Mouse (Mus musculus) left cerebral cortex, postnatal 36 days (tissue): ENCODE results near the gene Prr14l. TPM values are rescaled to one million over a fixed set of nuclear protein-coding genes. Genes with fewer than 3 reads are reported as not detected.
"Not testable (repeated sequence)": the region's sequence is repeated elsewhere in the genome, so short reads cannot be mapped to it uniquely, and the experiment has no call there.

Experiments
- DNase-seq, 2 experiments: peaks; one replicate each; pipeline ENCODE4 v3.0.0; 2021 to 2022; ENCODE audit warnings: low spot score in 2 of 2, mixed read lengths in 1 of 2
- intact Hi-C: fragments of 180-260 bp; cut with DNase I; formaldehyde crosslinking; loops from one replicate; pipeline ENCODE4 v1.15.1; 2025
- total RNA-seq, 2 experiments: library from RNA; stranded (reverse); gene quantifications; 2 replicates each; pipeline ENCODE4 v1.2.3; 2021

Gene Prr14l
- total RNA-seq, 2 experiments from 2014 or later: 34.9 to 42.1 TPM

GRCm38 (mm10) chr5:32742149-32742548 is 111.9 kb downstream of the Prr14l start:
- DNase-seq: peak; percentile 82
- intact Hi-C loops: loop anchor here (2.0 kb wide), 2 partner anchors 27 to 43 kb away; partner anchors contain the start of gene Pisd

GRCm38 (mm10) chr5:32741377-32741776 is 112.7 kb downstream of the Prr14l start:
- DNase-seq: peak; percentile 63 to 68
- intact Hi-C loops: not testable (repeated sequence)

- peak; percentile 32 to 42 for DNase-seq
- intact Hi-C loops: not testable (repeated sequence)
These were observed 113.2 kb downstream of the Prr14l start for GRCm38 (mm10) chr5:32740850-32741249.

- intact Hi-C loops: no loop called here
- DNase-seq: no peak
These were observed 113.9 kb downstream of the Prr14l start for GRCm38 (mm10) chr5:32740138-32740537.

Other genes with a start within 250 kb of the Prr14l start
- gene Yes1, start 243.1 kb downstream of the Prr14l start, total RNA-seq: 10 to 100 TPM; 11.8 to 13.5 TPM
- 10 to 100 TPM; 57.2 to 57.7 TPM for gene Pisd, start 68.6 kb downstream of the Prr14l start, total RNA-seq
- gene Gm20671, start 27.1 kb downstream of the Prr14l start, total RNA-seq: not detected
- 10 to 100 TPM; 66.4 to 69.0 TPM for gene Depdc5, start 9.4 kb upstream of the Prr14l start, total RNA-seq
- gene Ywhah, start 164.6 kb upstream of the Prr14l start, total RNA-seq: 1,000 to 10,000 TPM; 1,119 to 1,229 TPM
- not detected for gene Slc5a1, start 250.0 kb upstream of the Prr14l start, total RNA-seq